ENCODE assay signal across 8 mouse cellular contexts in the genomic region with DNA sequence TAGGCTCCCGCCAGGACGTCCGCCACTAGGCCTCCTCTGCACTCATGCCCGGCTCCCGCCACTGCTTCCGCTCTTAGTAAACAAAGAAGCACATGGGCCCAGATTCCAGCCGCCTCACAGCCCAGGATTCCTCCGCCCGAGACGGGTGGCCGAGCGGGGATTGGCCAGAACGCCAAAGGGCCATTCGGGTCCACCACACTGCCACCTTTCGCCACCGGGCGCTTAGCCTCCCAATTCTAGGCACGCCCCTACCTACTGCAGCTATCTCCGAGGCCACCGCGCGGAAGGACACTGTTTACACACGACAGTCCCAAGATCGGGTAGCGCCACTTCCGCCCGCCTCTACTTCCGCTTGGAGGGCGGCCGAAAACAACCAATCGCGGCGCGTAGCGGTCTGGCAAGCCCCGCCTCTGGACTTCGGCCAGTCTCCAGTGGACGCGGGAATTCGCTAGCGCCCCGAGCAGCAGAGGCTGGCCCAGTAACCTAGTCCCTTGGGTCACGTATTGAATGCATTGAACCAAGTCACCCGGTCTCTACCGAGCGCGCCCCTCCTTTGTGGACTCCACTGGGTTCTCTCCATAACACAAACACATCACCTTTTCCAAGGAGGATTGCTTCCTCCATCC. TPM values are rescaled to one million over a fixed set of nuclear protein-coding genes. Genes with fewer than 3 reads are reported as not detected.
DNase-seq lines count a peak whose midpoint lies in the region; ATAC-seq lines count a peak whose summit lies in the region.

No protein-coding gene starts in this region.

- H3K4me2 ChIP-seq in heart, embryonic 14.5 days (ENCODE audit: low read length), result peak overlapping the region; percentile 94
- H3K4me2 ChIP-seq in liver, embryonic 13.5 days, result peak overlapping the region; percentile 93
- peak overlapping the region; percentile 77 for H3K4me2 ChIP-seq in stomach, embryonic 16.5 days (ENCODE audit: low read depth, low read length)

- H3K4me3 ChIP-seq in brown adipose tissue, adult 24 weeks (ENCODE audit: insufficient read depth, low read depth, low read length), result peak overlapping the region; percentile 78
- H3K4me3 ChIP-seq in heart, embryonic 14.5 days (ENCODE audit: control insufficient read depth in 1 of 2, insufficient read depth in 1 of 2, low read depth in 1 of 2, low read length in 2 of 2), result peak overlapping the region; percentile 63 to 75
- peak overlapping the region; percentile 92 for H3K4me3 ChIP-seq in liver, embryonic 13.5 days (replicated peaks)
- peak overlapping the region; percentile 83 for H3K4me3 ChIP-seq in stomach, embryonic 16.5 days (replicated peaks; ENCODE audit: low read length)

- peaks cover 62% of the 10 kb centered on the region for H3K36me3 ChIP-seq in heart, embryonic 14.5 days (ENCODE audit: control insufficient read depth, insufficient read depth, low read length)
- H3K36me3 ChIP-seq in liver, embryonic 13.5 days, result peaks cover 62% of the 10 kb centered on the region
- peaks cover 21% of the 10 kb centered on the region for H3K36me3 ChIP-seq in stomach, embryonic 16.5 days (ENCODE audit: control insufficient read depth, insufficient read depth, low read length)

- DNase-seq in CD4-positive, CD25-positive, alpha-beta regulatory T cell, adult 2 months (ENCODE audit: low read depth, low spot score), result peak; percentile 92
- DNase-seq in fat pad, adult 2 months (ENCODE audit: extremely low read depth, low read depth, low spot score), result peak; percentile 46
- peak; percentile 98 for DNase-seq in kidney, postnatal 14 days
- peak; percentile 94 for DNase-seq in liver, embryonic 13.5 days
- DNase-seq in neural tube, embryonic 10.5 days (ENCODE audit: extremely low spot score, low spot score), result peak; percentile 97

- H3K27ac ChIP-seq in brown adipose tissue, adult 24 weeks (replicated peaks; ENCODE audit: low read depth, low read length), result peak overlapping the region; percentile 90
- peak overlapping the region; percentile 89 to 90 for H3K27ac ChIP-seq in heart, embryonic 14.5 days (replicated peaks in 1 of 2; ENCODE audit: control insufficient read depth in 1 of 2, insufficient read depth in 1 of 2, low read depth in 2 of 2, low read length in 2 of 2)
- H3K27ac ChIP-seq in liver, embryonic 13.5 days, result peak overlapping the region; percentile 99
- H3K27ac ChIP-seq in stomach, embryonic 16.5 days (ENCODE audit: low read length), result peak overlapping the region; percentile 98

- ATAC-seq in heart, embryonic 14.5 days (ENCODE audit: insufficient number of reproducible peaks, insufficient read depth, low FRiP score, low read depth), result peak; percentile 87
- ATAC-seq in liver, embryonic 13.5 days (ENCODE audit: low read depth), result peak; percentile 84
- peak; percentile 88 for ATAC-seq in stomach, embryonic 16.5 days (ENCODE audit: insufficient read depth, low FRiP score)

- WGBS in heart, embryonic 14.5 days, result under 1% methylated on average over 47 of the region's 47 CpGs
- WGBS in liver, embryonic 13.5 days (ENCODE audit: insufficient replicate concordance), result under 1% methylated on average over 47 of the region's 47 CpGs
- WGBS in stomach, embryonic 16.5 days, result under 1% methylated on average over 47 of the region's 47 CpGs

- peaks cover 3% of the 10 kb centered on the region; the same call in 1 of the 2 replicates for H3K4me1 ChIP-seq in brown adipose tissue, adult 24 weeks (ENCODE audit: control insufficient read depth, insufficient read depth, insufficient read length, low read length)
- peaks cover 3 to 17% of the 10 kb centered on the region in 2 experiments; a peak in 3 of 4 replicates for H3K4me1 ChIP-seq in heart, embryonic 14.5 days (ENCODE audit: control insufficient read depth in 2 of 2, insufficient read depth in 2 of 2, low read length in 2 of 2)
- peaks cover 59% of the 10 kb centered on the region for H3K4me1 ChIP-seq in liver, embryonic 13.5 days (replicated peaks)
- peaks cover 11% of the 10 kb centered on the region for H3K4me1 ChIP-seq in stomach, embryonic 16.5 days (ENCODE audit: control insufficient read depth, insufficient read depth, low read length)

- H3K27me3 ChIP-seq in heart, embryonic 14.5 days (ENCODE audit: control insufficient read depth, insufficient read depth, low read length), result no peaks in the 10 kb centered on the region
- no peaks in the 10 kb centered on the region for H3K27me3 ChIP-seq in liver, embryonic 13.5 days
- H3K27me3 ChIP-seq in stomach, embryonic 16.5 days (ENCODE audit: control insufficient read depth, insufficient read depth, low read length), result no peaks in the 10 kb centered on the region

- H3K9ac ChIP-seq in heart, embryonic 14.5 days (ENCODE audit: low read length), result peak overlapping the region; percentile 84
- H3K9ac ChIP-seq in liver, embryonic 13.5 days, result peak overlapping the region; percentile 95
- H3K9ac ChIP-seq in stomach, embryonic 16.5 days (ENCODE audit: low read length), result peak overlapping the region; percentile 84

- no peaks in the 10 kb centered on the region for H3K9me3 ChIP-seq in heart, embryonic 14.5 days (ENCODE audit: control insufficient read depth, low read length)
- H3K9me3 ChIP-seq in liver, embryonic 13.5 days (replicated peaks), result no peaks in the 10 kb centered on the region
- no peaks in the 10 kb centered on the region for H3K9me3 ChIP-seq in stomach, embryonic 16.5 days (replicated peaks; ENCODE audit: control insufficient read depth, low read length)

RNA-seq across cellular contexts. Expression of a gene that starts 0.8 kb away (rescaled TPM):
- polyA plus RNA-seq in brown adipose tissue, adult 24 weeks (2012; ENCODE audit: insufficient read depth, insufficient read length, missing spikeins), result 12.0 and 12.4 TPM in 2 replicates
- 9.4 and 9.6 TPM in 2 replicates for polyA plus RNA-seq in heart, embryonic 14.5 days (2014; fragmentation: Nextera tagmentation; extraction: Ambion mirVana)
- polyA plus RNA-seq in liver, embryonic 13.5 days (2015; fragmentation: Nextera tagmentation; extraction: Ambion mirVana), result 5.9 and 7.4 TPM in 2 replicates
- polyA plus RNA-seq in stomach, embryonic 16.5 days (2015; fragmentation: Nextera tagmentation; extraction: Ambion mirVana), result 22.2 and 22.4 TPM in 2 replicates

RNA-seq across cellular contexts. Expression of a gene that starts 1.2 kb away (rescaled TPM):
- polyA plus RNA-seq in brown adipose tissue, adult 24 weeks (2012; ENCODE audit: insufficient read depth, insufficient read length, missing spikeins), result 8.5 and 10.4 TPM in 2 replicates
- 89.0 and 102 TPM in 2 replicates for polyA plus RNA-seq in heart, embryonic 14.5 days (2014; fragmentation: Nextera tagmentation; extraction: Ambion mirVana)
- 224 and 255 TPM in 2 replicates for polyA plus RNA-seq in liver, embryonic 13.5 days (2015; fragmentation: Nextera tagmentation; extraction: Ambion mirVana)
- 132 and 136 TPM in 2 replicates for polyA plus RNA-seq in stomach, embryonic 16.5 days (2015; fragmentation: Nextera tagmentation; extraction: Ambion mirVana)

RNA-seq across cellular contexts. Expression of a gene that starts 10.2 kb away (rescaled TPM):
- polyA plus RNA-seq in brown adipose tissue, adult 24 weeks (2012; ENCODE audit: insufficient read depth, insufficient read length, missing spikeins), result 150 and 170 TPM in 2 replicates
- polyA plus RNA-seq in heart, embryonic 14.5 days (2014; fragmentation: Nextera tagmentation; extraction: Ambion mirVana), result 242 and 254 TPM in 2 replicates
- 180 TPM in 2 replicates for polyA plus RNA-seq in liver, embryonic 13.5 days (2015; fragmentation: Nextera tagmentation; extraction: Ambion mirVana)
- 281 and 289 TPM in 2 replicates for polyA plus RNA-seq in stomach, embryonic 16.5 days (2015; fragmentation: Nextera tagmentation; extraction: Ambion mirVana)

RNA-seq across cellular contexts. Expression of a gene that starts 15.5 kb away (rescaled TPM):
- 6.6 and 6.8 TPM in 2 replicates for polyA plus RNA-seq in brown adipose tissue, adult 24 weeks (2012; ENCODE audit: insufficient read depth, insufficient read length, missing spikeins)
- polyA plus RNA-seq in heart, embryonic 14.5 days (2014; fragmentation: Nextera tagmentation; extraction: Ambion mirVana), result 10.3 and 10.4 TPM in 2 replicates
- polyA plus RNA-seq in liver, embryonic 13.5 days (2015; fragmentation: Nextera tagmentation; extraction: Ambion mirVana), result 4.6 and 5.2 TPM in 2 replicates
- polyA plus RNA-seq in stomach, embryonic 16.5 days (2015; fragmentation: Nextera tagmentation; extraction: Ambion mirVana), result 13.3 and 15.1 TPM in 2 replicates

RNA-seq across cellular contexts. Expression of a gene that starts 16.2 kb away (rescaled TPM):
- polyA plus RNA-seq in brown adipose tissue, adult 24 weeks (2012; ENCODE audit: insufficient read depth, insufficient read length, missing spikeins), result 18.0 and 22.4 TPM in 2 replicates
- polyA plus RNA-seq in heart, embryonic 14.5 days (2014; fragmentation: Nextera tagmentation; extraction: Ambion mirVana), result 65.2 and 66.0 TPM in 2 replicates
- polyA plus RNA-seq in liver, embryonic 13.5 days (2015; fragmentation: Nextera tagmentation; extraction: Ambion mirVana), result 39.1 and 50.9 TPM in 2 replicates
- polyA plus RNA-seq in stomach, embryonic 16.5 days (2015; fragmentation: Nextera tagmentation; extraction: Ambion mirVana), result 73.7 and 74.9 TPM in 2 replicates

Comparison
In these comparisons a context has a peak if more than half of its experiments do, and no peak if none do; other contexts are left out.
1. Peak in every context shown above with its lines: DNase-seq, ATAC-seq, H3K4me3 ChIP-seq and H3K27ac ChIP-seq.
2. DNase-seq: peak in every context shown above with its lines; median percentile 98 in kidney, postnatal 14 days; 97 in neural tube, embryonic 10.5 days; 94 in liver, embryonic 13.5 days; 92 in CD4-positive, CD25-positive, alpha-beta regulatory T cell, adult 2 months; 46 in fat pad, adult 2 months.